Mouse (Mus musculus) liver, adult 2 months (tissue): Measurements from ENCODE around the gene Ppef2.

Experiments
- CTCF ChIP-seq: fragments of 200-500 bp; IDR thresholded peaks from 2 replicates; pipeline ENCODE4 v1.5.1; 2011; ENCODE audit warnings: low read depth, low read length, control low read depth
- POLR2A ChIP-seq: fragments of 200-500 bp; IDR thresholded peaks from 2 replicates; pipeline ENCODE4 v1.6.1; 2011; ENCODE audit warnings: low read length, control low read depth; ENCODE audit not compliant: insufficient read depth; ENCODE audit errors: extremely low read depth

DNA sequence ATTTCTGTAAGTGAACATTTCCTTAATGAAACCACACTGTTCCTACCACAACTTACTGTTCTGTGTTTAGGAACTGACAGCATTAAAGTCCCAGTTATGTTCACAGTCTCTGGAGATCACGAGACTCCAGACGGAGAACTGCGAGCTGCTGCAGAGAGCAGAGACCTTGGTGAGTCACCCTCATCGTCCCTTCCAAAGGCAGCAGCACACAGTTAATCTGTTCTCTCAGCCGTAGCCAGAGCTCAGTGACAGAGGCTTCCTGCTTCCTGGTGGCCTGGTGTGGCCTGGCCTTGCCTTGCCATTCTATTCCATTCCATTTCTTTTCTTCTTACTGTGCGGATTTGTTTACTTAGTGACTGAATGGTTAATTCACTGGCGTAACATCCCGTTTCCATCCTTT is 57.8 kb downstream of the Ppef2 start:
- no peak for TF ChIP-seq CTCF
- TF ChIP-seq POLR2A: no peak
